Mouse (Mus musculus) liver, adult 2 months (tissue): Measurements from ENCODE around the gene Gm11541.

Experiments
- CTCF ChIP-seq: fragments of 200-500 bp; IDR thresholded peaks from 2 replicates; pipeline ENCODE4 v1.5.1; 2011; ENCODE audit warnings: low read depth, low read length, control low read depth
- POLR2A ChIP-seq: fragments of 200-500 bp; IDR thresholded peaks from 2 replicates; pipeline ENCODE4 v1.6.1; 2011; ENCODE audit warnings: low read length, control low read depth; ENCODE audit not compliant: insufficient read depth; ENCODE audit errors: extremely low read depth

DNA sequence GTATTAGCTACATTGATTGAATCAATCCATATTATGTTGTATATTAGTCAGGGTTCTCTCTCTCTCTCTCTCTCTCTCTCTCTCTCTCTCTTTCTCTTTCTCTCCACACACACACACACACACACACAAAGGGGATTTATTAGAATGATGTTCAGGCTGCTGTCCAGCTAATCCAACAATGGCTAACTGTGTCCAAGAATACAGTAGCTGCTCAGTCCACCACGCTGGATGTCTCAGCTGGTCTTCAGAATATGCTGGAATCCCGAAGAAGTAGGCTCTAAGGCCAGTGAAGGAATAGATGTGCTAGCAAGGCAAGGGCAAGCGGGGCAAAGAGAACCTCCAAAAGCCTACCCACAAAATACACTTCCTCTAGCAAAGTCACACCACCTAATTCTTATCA, 23.0 kb upstream of the Gm11541 start:
- TF ChIP-seq CTCF: no peak
- TF ChIP-seq POLR2A: no peak
